Mouse (Mus musculus): ENCODE measurements around the gene Cd2.
A peak's percentile ranks its signal among the peaks of the same experiment; 100 is the strongest.

GRCm38 (mm10) chr3:101318115-101318514 is 30.4 kb upstream of the Cd2 start:
- TF ChIP-seq CTCF (conservative IDR thresholded peaks at IDR 0.05; ENCODE audit: insufficient read depth, insufficient read length, low read depth, low read length): peak; percentile 52; the same call in 1 of the 2 replicates
- no peak for TF ChIP-seq POLR2A (IDR thresholded peaks at IDR 0.05; ENCODE audit: low read depth, low read length)
